Mouse (Mus musculus) frontal cortex, postnatal 10 days (tissue): ENCODE measurements around the gene Plb1.

Source experiments
- DNase-seq, 2 experiments: peaks; one replicate each; pipeline ENCODE4 v3.0.0; 2022; ENCODE audit warnings: low spot score in 2 of 2, mixed read lengths in 1 of 2

The Plb1 gene

DNA sequence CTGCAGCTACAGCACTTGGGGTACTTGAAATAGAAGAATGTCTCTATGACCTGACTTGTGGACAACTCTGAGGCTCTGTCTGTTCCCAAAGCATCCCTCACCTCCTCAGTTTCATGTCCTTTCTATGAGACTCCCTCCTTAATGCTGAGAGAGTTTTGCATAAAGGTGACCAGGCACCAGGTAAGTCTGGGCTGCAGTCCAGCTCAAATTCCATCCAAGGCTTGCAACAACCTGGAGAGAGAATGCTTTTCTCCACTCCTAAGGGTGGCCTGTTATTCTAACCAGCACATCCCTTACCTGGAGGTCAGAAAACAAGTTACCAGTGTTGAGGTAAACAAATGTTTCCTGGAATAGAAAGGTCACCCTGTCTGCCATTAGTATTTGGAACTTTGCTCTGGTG is 159.8 kb downstream of the Plb1 start:
- DNase-seq, result no peak

DNA sequence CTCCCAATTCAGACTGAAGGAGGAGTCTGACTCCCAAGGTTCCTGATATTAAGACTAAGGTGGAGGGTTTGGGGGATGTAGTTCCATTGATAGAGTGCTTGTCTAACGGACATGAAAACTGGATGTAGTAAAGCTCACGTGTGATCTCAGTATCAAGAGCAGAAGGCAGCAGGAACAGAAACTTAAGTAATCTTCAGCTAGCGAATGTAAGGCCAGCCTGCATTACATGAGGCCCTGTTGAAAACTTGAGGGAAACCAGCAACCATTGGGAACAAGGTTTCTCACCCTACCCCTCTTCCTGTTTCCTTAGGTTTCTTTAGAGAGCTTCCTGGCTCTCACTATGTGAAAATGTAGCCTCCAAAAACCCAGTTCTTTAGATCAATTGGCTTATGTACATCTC is 162.1 kb downstream of the Plb1 start:
- no peak for DNase-seq

DNA sequence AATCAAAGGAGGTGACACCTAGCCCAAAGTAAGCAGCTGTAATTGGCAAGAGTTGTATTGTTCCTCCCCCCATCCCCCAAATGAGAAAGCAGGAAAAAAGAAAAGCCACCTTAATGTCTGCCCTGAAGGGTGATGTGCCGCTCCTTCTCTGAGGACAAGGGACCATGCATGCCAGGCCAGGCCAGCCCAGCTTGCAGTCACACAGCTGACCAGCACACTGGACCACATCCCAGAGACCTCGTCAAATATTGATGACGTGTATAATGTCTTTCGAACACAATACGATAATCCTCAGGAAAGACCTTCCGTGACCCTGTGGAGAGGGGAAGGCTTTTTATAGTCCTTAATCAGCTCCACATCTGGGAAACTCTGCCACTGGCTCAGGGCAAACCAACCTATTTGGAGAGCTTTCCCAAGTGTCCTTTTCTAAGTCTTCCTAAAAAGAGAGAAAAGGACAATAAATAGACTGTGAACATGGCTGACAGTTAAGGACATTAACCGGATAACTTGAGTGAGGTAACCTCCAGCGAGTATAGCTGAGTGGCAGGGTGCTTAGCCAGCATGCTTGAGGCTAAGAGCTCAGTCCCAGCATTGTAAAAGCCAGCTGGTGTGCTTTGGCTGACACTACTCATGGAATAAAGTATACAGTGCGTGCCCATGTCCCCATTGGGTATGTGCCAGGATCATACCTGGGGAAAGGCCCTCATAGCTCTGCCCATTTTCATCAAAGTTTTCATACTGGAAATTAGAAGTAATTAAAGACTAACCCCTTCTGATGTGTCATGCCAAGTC is 162.8 kb downstream of the Plb1 start:
- no peak for DNase-seq

DNA sequence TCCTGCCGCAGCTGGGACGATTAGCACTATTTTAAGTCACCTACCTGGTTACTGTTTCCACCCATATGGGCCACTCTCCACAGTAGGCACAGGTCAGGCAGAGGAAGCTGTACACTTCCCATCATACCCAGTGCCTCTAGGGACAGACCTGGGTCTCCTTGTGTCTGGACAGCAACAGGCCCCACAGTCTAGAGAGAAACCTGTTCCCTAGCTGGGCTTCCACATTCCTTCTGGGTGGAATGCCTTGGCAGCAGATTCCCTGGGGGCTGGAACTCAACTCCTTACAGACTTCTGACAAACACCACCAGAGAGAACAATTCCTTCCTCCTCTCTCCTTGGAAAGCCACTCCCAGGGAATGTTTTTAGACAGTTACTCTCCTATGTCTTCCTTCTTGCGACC is 165.2 kb downstream of the Plb1 start:
- no peak for DNase-seq

DNA sequence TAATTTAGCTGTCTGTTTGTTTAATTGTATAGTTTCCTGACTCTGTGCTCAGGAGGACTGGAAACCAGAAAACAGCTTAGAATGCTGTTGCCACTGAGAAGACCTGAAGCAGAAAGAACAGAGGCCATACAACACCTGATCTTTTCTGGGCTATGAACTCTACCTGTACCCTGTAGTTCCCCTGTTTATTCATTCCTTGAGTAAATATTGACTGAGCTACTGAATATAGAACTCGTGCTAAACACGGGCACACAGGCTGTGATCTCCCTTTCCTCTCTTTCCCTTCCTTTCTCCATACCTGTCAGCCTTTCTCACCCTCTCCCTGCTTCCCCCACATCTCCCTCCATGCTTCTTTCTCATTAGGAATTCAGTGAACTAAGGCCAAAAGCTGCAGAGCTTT is 168.4 kb downstream of the Plb1 start:
- no peak for DNase-seq

- DNase-seq, result no peak
Observed at GRCm38 (mm10) chr5:32403082-32403953, 170.8 kb downstream of the Plb1 start.

GRCm38 (mm10) chr5:32405199-32405855 is 172.8 kb downstream of the Plb1 start:
- DNase-seq, result no peak

- no peak for DNase-seq
Observed at GRCm38 (mm10) chr5:32408771-32409170, 176.3 kb downstream of the Plb1 start.

- no peak for DNase-seq
Observed at GRCm38 (mm10) chr5:32409747-32410146, 177.2 kb downstream of the Plb1 start.

DNA sequence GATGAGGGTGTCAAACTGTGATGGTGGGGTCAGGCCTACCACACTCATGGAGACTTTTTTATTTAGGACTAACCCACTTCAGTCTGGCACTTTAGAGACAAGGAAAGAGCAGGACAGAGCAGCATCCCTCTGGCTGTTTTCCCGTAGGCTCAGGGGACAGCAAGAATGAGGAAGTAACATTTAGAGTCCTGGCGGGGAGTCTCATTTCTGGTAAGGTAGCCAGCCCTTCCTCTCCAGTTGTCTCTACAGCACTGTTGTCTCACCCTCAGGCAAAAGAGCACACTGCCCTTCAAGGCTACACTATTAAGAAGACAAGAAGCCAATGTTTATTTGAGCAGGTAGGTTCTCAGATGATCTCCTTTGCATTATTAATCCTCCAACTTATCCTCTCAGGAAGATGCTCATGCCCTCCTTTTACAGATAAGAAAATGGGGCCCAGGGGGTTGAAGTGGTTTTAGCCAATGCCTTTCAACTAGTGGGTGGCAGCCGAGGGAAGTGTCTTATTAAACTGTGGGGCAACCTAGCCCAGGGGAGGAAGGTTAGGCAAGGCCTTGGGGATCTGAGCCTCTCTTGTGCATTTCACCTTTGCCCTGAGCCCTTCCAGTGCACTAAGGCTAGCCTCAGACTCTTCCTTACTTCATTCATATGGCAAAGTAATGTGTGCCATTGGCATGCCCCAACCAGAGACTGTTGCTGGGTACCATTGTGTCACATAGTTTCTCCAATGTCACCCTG is 178.6 kb downstream of the Plb1 start:
- DNase-seq, result no peak

- no peak for DNase-seq
Observed at GRCm38 (mm10) chr5:32412186-32412950, 179.9 kb downstream of the Plb1 start.

DNA sequence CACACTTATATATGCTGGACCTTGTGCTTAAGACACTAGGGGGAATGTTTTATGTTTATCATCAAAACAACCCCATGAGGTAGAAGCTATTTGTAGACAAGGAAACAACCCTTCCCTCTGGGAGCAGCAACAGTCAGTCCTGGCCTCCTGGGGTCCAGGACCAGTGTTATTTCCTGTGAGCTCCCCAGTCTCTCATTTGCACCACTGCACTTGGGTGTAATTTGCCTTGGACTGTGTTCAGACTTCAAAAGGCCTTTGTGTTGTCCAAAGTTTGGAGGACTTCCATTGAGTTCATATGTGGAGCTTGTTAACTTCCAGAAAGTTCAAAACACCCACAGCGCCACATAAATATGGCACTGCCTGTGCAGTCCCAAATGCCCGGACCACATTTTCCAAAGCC is 180.6 kb downstream of the Plb1 start:
- no peak for DNase-seq

DNA sequence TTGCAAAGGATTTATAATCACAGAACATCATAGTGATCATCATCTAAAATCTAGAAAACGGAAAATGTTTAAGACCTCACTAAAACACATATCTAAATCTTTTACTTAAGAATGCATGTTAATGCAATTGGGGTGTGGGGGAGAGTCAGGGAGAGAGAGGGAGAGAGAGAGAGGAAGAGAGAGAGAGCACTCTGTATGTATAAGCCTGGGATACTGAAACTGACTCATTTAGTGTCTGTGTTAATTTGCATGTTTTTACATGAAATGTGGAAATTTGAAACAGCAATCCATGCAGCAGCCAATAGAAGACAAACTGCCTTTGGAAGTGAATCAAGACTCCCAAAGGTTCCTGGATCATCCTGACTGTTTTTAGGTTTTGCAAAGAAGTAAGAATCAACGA is 181.1 kb downstream of the Plb1 start:
- no peak for DNase-seq

DNA sequence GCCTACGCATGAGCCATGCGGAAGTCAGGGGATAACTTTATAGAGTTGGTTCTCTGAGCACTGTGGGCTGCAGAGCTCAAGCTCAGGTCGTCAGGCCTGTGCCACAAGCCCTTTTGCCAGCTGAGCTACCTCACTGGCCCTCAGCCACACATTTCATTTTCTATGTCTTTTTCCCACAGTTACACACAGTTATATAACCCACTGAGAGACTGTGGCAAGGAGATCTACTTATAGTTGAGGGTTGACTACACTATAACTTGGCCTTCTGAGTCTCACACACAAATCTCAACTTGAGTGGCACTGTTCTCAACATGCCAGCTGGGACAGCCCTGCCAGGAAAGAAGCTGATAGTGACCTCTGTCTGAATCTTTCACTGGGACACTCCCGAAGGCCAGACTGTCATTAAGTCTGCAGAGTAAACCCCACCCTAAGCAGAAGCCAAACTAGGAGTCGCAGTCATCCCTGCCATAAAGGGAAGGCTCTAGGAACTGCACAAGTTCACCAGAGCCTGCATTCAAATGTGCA is 182.0 kb downstream of the Plb1 start:
- DNase-seq, result no peak

DNA sequence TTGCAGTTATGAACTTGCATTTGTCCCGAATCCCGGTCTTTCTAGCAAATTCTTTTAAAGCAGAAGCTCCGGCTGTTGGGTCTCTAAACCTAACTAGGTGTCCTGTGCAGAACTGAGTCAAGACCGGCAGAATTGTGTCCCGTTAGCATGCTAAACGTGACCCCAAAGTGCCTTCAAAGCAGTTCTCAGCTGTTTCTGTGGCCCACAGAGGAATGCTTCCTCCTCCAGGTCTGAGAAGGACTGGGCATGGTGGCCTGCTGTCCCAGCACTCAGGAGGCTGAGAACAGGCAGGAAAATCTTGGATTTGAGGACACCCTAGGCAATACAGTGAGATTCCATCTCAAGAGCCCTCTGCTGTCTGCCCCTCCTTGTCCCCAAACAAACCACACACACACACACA is 183.0 kb downstream of the Plb1 start:
- DNase-seq, result no peak
